22 mouse cellular contexts compared by ENCODE assay signal in genomic region chr8:116622326-116622725, GRCm38 (mm10).
DNase-seq lines count a peak whose midpoint lies in the region; ATAC-seq and TF ChIP-seq lines count a peak whose summit lies in the region.
"Had no signal": no experiment of that assay in that cellular context is flagged by ENCODE, and none has a peak within 500 bp of the region (broad histone marks: within the 10 kb centered on the region; RNA-seq: fewer than 3 reads in every experiment).

No protein-coding gene starts in this region.

- H3K4me3 ChIP-seq in hindbrain, embryonic 13.5 days: no peak overlapping the region
- no peak overlapping the region for H3K4me3 ChIP-seq in hindbrain, embryonic 11.5 days (ENCODE audit: low read depth, low read length)
- 0 out of 2 replicates have a peak overlapping the region, but pooled peaks have one; percentile 20 for H3K4me3 ChIP-seq in E14TG2a.4 (replicated peaks; ENCODE audit: low read length)
- H3K4me3 ChIP-seq in liver, embryonic 16.5 days (ENCODE audit: low read depth, low read length): no peak overlapping the region
- no peak overlapping the region for H3K4me3 ChIP-seq in stomach, postnatal 0 days (ENCODE audit: low read depth, low read length)
- H3K4me3 ChIP-seq in midbrain, embryonic 16.5 days (ENCODE audit: low read depth, low read length): no peak overlapping the region
- H3K4me3 ChIP-seq: embryonic facial prominence, embryonic 12.5 days; erythroblast, embryonic 14.5 days; heart, embryonic 13.5 days; limb, embryonic 10.5 days; stomach, embryonic 15.5 days had no signal

- H3K4me1 ChIP-seq in hindbrain, embryonic 13.5 days (replicated peaks): peaks cover 28% of the 10 kb centered on the region
- H3K4me1 ChIP-seq in hindbrain, embryonic 11.5 days (replicated peaks; ENCODE audit: control insufficient read depth, insufficient read depth, low read length): no peaks in the 10 kb centered on the region; the same call in 1 of the 2 replicates
- peaks cover 90% of the 10 kb centered on the region for H3K4me1 ChIP-seq in E14TG2a.4 (replicated peaks; ENCODE audit: low read depth, low read length)
- H3K4me1 ChIP-seq in liver, embryonic 16.5 days (ENCODE audit: control insufficient read depth, low read depth, low read length): no peaks in the 10 kb centered on the region
- no peaks in the 10 kb centered on the region for H3K4me1 ChIP-seq in stomach, postnatal 0 days (replicated peaks; ENCODE audit: control insufficient read depth, insufficient read depth)
- H3K4me1 ChIP-seq in midbrain, embryonic 16.5 days (ENCODE audit: control insufficient read depth, insufficient read depth, low read length): no peaks in the 10 kb centered on the region
- H3K4me1 ChIP-seq: limb, embryonic 10.5 days had no signal

- H3K9me3 ChIP-seq in hindbrain, embryonic 13.5 days: no peaks in the 10 kb centered on the region
- no peaks in the 10 kb centered on the region for H3K9me3 ChIP-seq in hindbrain, embryonic 11.5 days (ENCODE audit: control insufficient read depth, low read length)
- H3K9me3 ChIP-seq in E14TG2a.4 (ENCODE audit: low read length): no peaks in the 10 kb centered on the region
- H3K9me3 ChIP-seq in liver, embryonic 16.5 days (replicated peaks; ENCODE audit: control insufficient read depth, low read length): no peaks in the 10 kb centered on the region
- no peaks in the 10 kb centered on the region for H3K9me3 ChIP-seq in stomach, postnatal 0 days (ENCODE audit: control insufficient read depth, low read length)
- H3K9me3 ChIP-seq in midbrain, embryonic 16.5 days (replicated peaks; ENCODE audit: control insufficient read depth, low read length, poor library complexity, severe bottlenecking): no peaks in the 10 kb centered on the region
- H3K9me3 ChIP-seq: embryonic facial prominence, embryonic 12.5 days; heart, embryonic 13.5 days; limb, embryonic 10.5 days; stomach, embryonic 15.5 days had no signal

- peak overlapping the region; percentile 69; the same call in 1 of the 2 replicates for H3K27ac ChIP-seq in hindbrain, embryonic 13.5 days
- no peak overlapping the region for H3K27ac ChIP-seq in hindbrain, embryonic 11.5 days (ENCODE audit: low read depth, low read length)
- H3K27ac ChIP-seq in liver, embryonic 16.5 days (ENCODE audit: low read length): no peak overlapping the region
- no peak overlapping the region for H3K27ac ChIP-seq in stomach, postnatal 0 days (replicated peaks)
- no peak overlapping the region for H3K27ac ChIP-seq in midbrain, embryonic 16.5 days (ENCODE audit: low read length)
- H3K27ac ChIP-seq: embryonic facial prominence, embryonic 12.5 days; heart, embryonic 13.5 days; limb, embryonic 10.5 days; macrophage; stomach, embryonic 15.5 days had no signal

- ATAC-seq in hindbrain, embryonic 13.5 days (ENCODE audit: low FRiP score): no peak
- ATAC-seq in hindbrain, embryonic 11.5 days (ENCODE audit: low FRiP score): no peak
- ATAC-seq in liver, embryonic 16.5 days (ENCODE audit: low read depth): 0 out of 2 replicates have a peak, but pooled peaks have one; percentile 30
- ATAC-seq in stomach, postnatal 0 days (ENCODE audit: low FRiP score, low TSS enrichment): no peak
- no peak for ATAC-seq in midbrain, embryonic 16.5 days
- ATAC-seq: activated CD4-positive, CD25-positive, alpha-beta regulatory T cell, adult 4 months had no signal

- peaks cover 11% of the 10 kb centered on the region for H3K36me3 ChIP-seq in hindbrain, embryonic 13.5 days
- H3K36me3 ChIP-seq in hindbrain, embryonic 11.5 days (ENCODE audit: control insufficient read depth, insufficient read depth, low read length): no peaks in the 10 kb centered on the region
- H3K36me3 ChIP-seq in E14TG2a.4 (ENCODE audit: insufficient read depth, low read length): peaks cover 93% of the 10 kb centered on the region
- H3K36me3 ChIP-seq in liver, embryonic 16.5 days (ENCODE audit: control insufficient read depth, insufficient read depth): no peaks in the 10 kb centered on the region
- no peaks in the 10 kb centered on the region for H3K36me3 ChIP-seq in stomach, postnatal 0 days (ENCODE audit: control insufficient read depth, insufficient read depth, low read length)
- no peaks in the 10 kb centered on the region for H3K36me3 ChIP-seq in midbrain, embryonic 16.5 days (ENCODE audit: control insufficient read depth, insufficient read depth, low read length)
- H3K36me3 ChIP-seq: embryonic facial prominence, embryonic 12.5 days; limb, embryonic 10.5 days; stomach, embryonic 15.5 days had no signal

- no peak overlapping the region for H3K4me2 ChIP-seq in hindbrain, embryonic 13.5 days
- H3K4me2 ChIP-seq in hindbrain, embryonic 11.5 days (replicated peaks; ENCODE audit: low read depth, low read length): no peak overlapping the region
- H3K4me2 ChIP-seq in liver, embryonic 16.5 days (ENCODE audit: low read depth, low read length): no peak overlapping the region
- no peak overlapping the region for H3K4me2 ChIP-seq in stomach, postnatal 0 days (replicated peaks; ENCODE audit: low read depth)
- no peak overlapping the region for H3K4me2 ChIP-seq in midbrain, embryonic 16.5 days (ENCODE audit: low read length)
- H3K4me2 ChIP-seq: embryonic facial prominence, embryonic 12.5 days; heart, embryonic 13.5 days; midbrain, embryonic 11.5 days; stomach, embryonic 15.5 days had no signal

- TF ChIP-seq CTCF in E14TG2a.4 (conservative IDR thresholded peaks at IDR 0.05; ENCODE audit: low read length): no peak
- TF ChIP-seq CTCF in stomach, postnatal 0 days (IDR thresholded peaks at IDR 0.05; ENCODE audit: low read depth): no peak

- DNase-seq in hindbrain, embryonic 11.5 days (ENCODE audit: low spot score): no peak
- peak; percentile 17 for DNase-seq in c-Kit-positive CD71-positive TER-119-negative erythroid progenitor cells, embryonic 14.5 days (ENCODE audit: low read depth)
- DNase-seq in stomach, postnatal 0 days (ENCODE audit: low spot score): no peak
- DNase-seq: adrenal gland, adult 8-10 months; cerebellum, postnatal 25 days; gastrocnemius, postnatal 25 days; heart, adult 18-20 months; kidney, adult 18-20 months; kidney, postnatal 4 days; thymus, adult 2 months had no signal

- H3K27me3 ChIP-seq in hindbrain, embryonic 13.5 days: no peaks in the 10 kb centered on the region
- H3K27me3 ChIP-seq in hindbrain, embryonic 11.5 days (ENCODE audit: control insufficient read depth, insufficient read depth, low read length): no peaks in the 10 kb centered on the region
- no peaks in the 10 kb centered on the region for H3K27me3 ChIP-seq in E14TG2a.4 (ENCODE audit: insufficient read depth, low read length)
- no peaks in the 10 kb centered on the region for H3K27me3 ChIP-seq in liver, embryonic 16.5 days (ENCODE audit: control insufficient read depth, insufficient read depth, low read depth, low read length)
- no peaks in the 10 kb centered on the region for H3K27me3 ChIP-seq in stomach, postnatal 0 days (ENCODE audit: control insufficient read depth, insufficient read depth, low read length)
- no peaks in the 10 kb centered on the region for H3K27me3 ChIP-seq in midbrain, embryonic 16.5 days (ENCODE audit: control insufficient read depth, insufficient read depth, low read depth, low read length)
- H3K27me3 ChIP-seq: embryonic facial prominence, embryonic 12.5 days; stomach, embryonic 15.5 days had no signal

- no peak overlapping the region for H3K9ac ChIP-seq in hindbrain, embryonic 13.5 days
- H3K9ac ChIP-seq in hindbrain, embryonic 11.5 days (ENCODE audit: low read depth, low read length): no peak overlapping the region
- no peak overlapping the region for H3K9ac ChIP-seq in liver, embryonic 16.5 days (ENCODE audit: low read depth, low read length)
- H3K9ac ChIP-seq in stomach, postnatal 0 days (ENCODE audit: low read length): no peak overlapping the region
- H3K9ac ChIP-seq in midbrain, embryonic 16.5 days (ENCODE audit: low read depth, low read length): no peak overlapping the region
- H3K9ac ChIP-seq: embryonic facial prominence, embryonic 12.5 days; heart, embryonic 13.5 days; stomach, embryonic 15.5 days had no signal

- TF ChIP-seq EP300 in stomach, postnatal 0 days (optimal IDR thresholded peaks at IDR 0.05): no peak

- WGBS in hindbrain, embryonic 13.5 days: 81% methylated on average over 9 of the region's 9 CpGs
- WGBS in hindbrain, embryonic 11.5 days: 81% methylated on average over 9 of the region's 9 CpGs
- 45% methylated on average over 9 of the region's 9 CpGs for WGBS in liver, embryonic 16.5 days (ENCODE audit: insufficient replicate concordance)
- WGBS in stomach, postnatal 0 days: 73% methylated on average over 9 of the region's 9 CpGs
- 76% methylated on average over 9 of the region's 9 CpGs for WGBS in midbrain, embryonic 16.5 days
